Mouse (Mus musculus) left cerebral cortex, postnatal 14 days (tissue): ENCODE measurements around the gene Ppp3cb. TPM values are rescaled to one million over a fixed set of nuclear protein-coding genes. Genes with fewer than 3 reads are reported as not detected.
A peak's percentile ranks its signal among the peaks of the same experiment; 100 is the strongest.

Source experiments
- DNase-seq, 2 experiments: peaks; one replicate each; pipeline ENCODE4 v3.0.0; 2021 to 2022; ENCODE audit warnings: low spot score in 2 of 2, mixed read lengths in 1 of 2
- intact Hi-C: fragments of 180-260 bp; cut with DNase I; formaldehyde crosslinking; loops from one replicate; pipeline ENCODE4 v1.15.1; 2025
- total RNA-seq, 2 experiments: library from RNA; stranded (reverse); gene quantifications; 2 replicates each; pipeline ENCODE4 v1.2.3; 2021

Ppp3cb gene
- total RNA-seq, 2 experiments from 2014 or later = 387 to 395 TPM

DNA sequence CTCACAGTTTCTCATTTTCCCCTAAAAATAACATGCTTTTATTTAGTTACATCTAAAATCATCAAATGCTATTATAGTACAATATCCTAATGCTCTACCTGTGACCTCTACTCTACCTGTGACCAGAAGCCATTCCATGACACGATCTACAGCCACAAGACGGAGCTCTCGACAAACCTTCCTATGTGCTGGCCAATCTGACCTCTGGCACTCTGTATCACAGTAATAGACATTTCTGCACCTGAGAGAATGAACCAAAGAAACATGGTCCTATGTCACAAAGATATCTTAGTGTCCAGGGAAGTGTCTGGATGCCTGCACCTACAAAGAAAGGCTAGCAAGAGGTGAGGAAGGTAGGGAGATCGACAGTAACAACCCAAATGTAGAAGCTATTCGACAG, 60.3 kb downstream of the Ppp3cb start:
- DNase-seq = no peak
- intact Hi-C loops = no loop called here

- intact Hi-C loops = no loop called here
- no peak for DNase-seq
These were observed 64.2 kb downstream of the Ppp3cb start for GRCm38 (mm10) chr14:20482051-20482751.

DNA sequence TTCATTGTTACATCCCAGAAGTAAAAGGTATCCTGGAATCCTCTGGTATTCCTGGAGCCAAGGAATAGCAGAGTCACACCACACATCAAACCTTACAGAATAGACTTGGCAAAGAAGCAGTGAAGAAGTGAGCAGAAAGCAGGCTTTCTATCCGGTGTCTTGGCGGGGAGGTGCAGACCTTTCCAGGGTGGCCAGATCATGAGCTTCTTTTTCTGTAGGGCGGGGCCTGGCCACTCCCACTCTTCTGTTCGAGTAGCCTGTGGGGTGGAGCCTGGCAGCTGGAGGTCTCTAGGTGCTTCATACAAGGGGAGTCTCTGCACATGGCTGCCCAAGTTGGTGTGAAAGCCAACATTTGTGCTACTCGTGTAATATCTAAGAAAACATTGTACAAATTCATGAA, 65.2 kb downstream of the Ppp3cb start:
- intact Hi-C loops = no loop called here
- DNase-seq = no peak

DNA sequence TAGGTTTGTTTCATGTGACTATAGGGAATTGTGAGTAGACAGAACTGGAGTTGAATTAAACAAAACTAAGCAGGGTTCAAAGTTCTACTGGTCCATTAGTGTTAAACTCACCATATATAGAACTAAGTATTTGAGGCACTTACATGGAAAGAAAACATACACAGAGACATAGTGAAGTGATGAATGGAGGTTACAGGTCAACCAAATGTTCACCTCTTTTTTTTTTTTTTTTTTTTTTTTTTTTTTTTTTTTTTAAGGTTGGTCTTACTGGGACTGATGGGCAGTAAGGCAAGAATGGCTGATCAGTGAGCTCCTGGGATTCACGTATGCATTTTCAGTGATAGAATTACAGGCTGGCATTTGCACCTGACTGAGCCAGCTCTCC, 66.2 kb downstream of the Ppp3cb start:
- no peak for DNase-seq
- intact Hi-C loops = no loop called here

DNA sequence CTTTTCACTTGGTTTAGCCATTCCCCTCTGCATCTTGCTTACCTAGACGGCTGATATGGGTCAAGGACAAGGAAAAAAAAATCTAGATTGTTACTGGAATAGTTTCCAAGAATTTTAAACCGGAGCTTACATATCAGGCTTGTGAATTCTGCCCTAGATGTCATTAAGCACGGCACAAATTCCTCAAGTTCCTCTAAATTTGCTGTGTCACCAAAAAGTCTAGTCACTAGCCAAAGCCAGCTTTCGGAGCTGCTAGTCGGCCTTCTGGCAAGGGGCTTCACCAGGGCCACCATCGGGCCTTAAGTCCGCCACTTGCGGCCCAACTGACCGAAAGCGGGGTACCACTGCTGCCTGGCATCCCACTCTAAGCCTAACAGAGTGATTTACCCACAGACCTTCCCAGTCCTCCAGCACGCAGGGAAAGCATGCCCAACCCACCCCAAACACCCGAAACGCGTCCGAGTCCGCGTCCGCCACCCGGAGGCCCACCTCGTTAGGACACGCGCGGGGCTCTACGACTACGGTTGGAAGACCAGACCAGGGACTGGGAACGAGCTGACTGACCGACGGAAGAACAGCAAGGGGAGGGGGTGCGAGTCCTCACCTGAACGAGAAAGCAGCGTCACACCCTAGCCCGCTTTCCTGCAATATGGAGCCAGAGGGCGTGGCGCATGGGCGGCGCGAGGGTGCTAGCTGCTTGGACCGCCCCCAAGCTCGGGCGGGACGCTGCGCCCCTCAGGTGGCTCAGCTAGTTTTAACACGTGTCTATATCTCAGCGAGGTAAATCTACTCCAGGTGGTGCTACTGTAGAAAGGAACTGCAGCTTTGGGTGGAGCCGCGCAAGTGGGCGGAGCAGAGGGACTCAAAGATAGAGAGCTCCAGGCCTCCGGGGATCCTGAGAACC, 66.8 kb downstream of the Ppp3cb start, which contains the start of gene Anxa7:
Gene Anxa7, minus strand, starts transcription at position 843 of the 904 bp plus-strand sequence.
- DNase-seq = peak; percentile 34 to 69
- intact Hi-C loops = loop anchor here (5.0 kb wide), 1 partner anchor 68 kb away; the partner anchor contains the start of gene Ppp3cb

DNA sequence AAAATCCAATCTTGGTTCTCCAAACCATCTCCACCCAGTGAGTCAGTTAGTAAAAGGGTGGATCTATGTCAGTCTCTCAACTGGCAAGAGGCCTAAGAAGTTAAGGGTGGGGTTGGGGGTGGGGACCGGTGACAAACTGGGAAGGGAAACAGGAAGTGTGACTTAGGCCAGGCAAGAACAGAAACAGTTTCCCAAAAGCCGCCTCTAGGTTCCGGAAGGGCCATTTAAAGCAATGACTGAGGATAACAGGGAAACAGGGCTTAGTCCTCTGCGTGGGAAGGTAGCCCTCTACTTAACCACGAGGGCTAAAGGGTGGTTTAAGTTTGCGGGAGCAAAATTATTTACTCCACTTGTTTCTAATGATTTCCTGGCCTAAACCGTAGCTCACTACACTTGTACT, 67.6 kb downstream of the Ppp3cb start:
- intact Hi-C loops = loop anchor here (5.0 kb wide), 1 partner anchor 68 kb away; the partner anchor contains the start of gene Ppp3cb
- no peak for DNase-seq

- intact Hi-C loops = loop anchor here (5.0 kb wide), 1 partner anchor 69 kb away; the partner anchor contains the start of gene Ppp3cb
These were observed 68.0 kb downstream of the Ppp3cb start for GRCm38 (mm10) chr14:20478385-20478784.

DNA sequence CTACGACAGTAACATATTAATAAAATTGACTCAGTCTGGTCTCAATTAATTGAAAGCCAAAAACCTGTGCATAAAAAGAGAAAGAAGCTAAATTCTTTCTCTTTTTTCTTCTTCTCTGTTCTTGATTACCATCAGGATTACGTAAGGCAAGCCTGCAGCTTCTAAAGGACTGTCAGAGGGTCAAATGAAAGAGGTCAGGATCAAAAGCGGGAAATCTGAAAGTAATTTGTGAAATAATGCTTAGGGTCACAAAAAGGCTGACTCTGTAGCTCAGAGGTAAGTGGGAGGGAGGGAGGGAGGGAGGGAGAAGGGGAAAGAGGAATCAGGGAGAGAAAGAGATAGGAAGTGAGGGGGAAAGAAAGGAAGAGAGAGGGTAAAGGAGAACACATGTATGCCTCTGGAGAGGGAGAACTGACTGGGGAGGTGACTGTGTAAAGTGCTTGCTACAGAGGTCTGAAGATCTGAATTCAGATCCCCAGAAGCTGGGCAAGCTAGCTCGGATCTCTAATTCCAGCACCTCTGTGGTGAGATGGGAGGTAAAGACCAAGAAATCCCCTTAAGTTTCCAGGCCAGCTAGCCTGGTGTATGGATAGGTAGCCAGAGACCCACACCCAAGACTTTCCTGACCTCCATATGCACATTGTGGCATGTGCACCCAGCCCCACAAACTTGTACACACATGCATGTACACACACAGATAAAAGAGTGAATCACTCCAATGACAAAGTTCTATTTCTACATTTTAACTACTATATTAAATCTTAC, 68.9 kb downstream of the Ppp3cb start:
- DNase-seq = no peak
- intact Hi-C loops = loop anchor here (5.0 kb wide), 1 partner anchor 70 kb away; the partner anchor contains the start of gene Ppp3cb

More at GRCm38 (mm10) chr14:20478385-20478784, 68.0 kb downstream of the Ppp3cb start:
- no peak for DNase-seq

GRCm38 (mm10) chr14:20460216-20460615, 86.2 kb downstream of the Ppp3cb start:
- peak in 1 of 2 experiments; percentile 25 for DNase-seq

DNA sequence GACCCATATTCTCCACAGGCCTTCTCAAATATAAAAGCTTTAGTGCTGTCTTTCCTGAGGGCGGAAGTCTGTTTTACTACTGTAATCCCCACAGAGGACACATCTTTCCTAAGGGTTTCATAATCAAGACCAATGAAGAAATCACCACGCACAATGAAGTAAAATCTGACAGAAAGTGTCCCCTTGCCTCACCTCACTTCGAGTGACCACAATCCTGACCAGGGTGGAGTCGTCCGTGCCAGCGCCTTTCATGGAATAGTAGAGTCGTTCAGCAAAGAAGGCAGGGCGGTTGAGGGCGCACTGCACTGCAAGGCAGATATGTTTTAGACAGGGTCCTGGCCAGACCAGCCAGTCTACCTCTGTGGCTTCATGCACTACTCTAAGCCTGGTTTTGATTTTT, 88.0 kb downstream of the Ppp3cb start:
- intact Hi-C loops = no loop called here
- no peak for DNase-seq

More at GRCm38 (mm10) chr14:20460216-20460615, 86.2 kb downstream of the Ppp3cb start:
- intact Hi-C loops = no loop called here

DNA sequence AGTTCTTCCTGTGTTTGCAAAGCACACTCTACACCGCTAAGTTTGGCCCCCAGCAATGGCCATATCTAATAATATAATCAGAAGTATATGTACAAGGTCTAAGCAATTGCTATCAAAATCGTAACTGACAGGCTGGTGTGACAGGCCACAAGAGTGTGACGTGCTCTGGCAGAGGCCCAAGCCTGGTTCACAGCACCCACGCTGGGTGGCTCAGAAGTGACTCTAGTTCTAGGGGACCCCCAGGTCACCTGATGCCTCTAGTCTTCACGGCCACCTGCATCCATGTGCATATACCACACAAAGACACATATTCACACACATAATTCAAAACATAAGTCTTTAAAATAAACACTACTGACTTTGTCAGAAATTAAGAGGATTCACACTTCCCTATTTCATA, 93.4 kb downstream of the Ppp3cb start:
- no peak for DNase-seq
- intact Hi-C loops = no loop called here

- intact Hi-C loops = no loop called here
- DNase-seq = peak; percentile 64 to 76
These were observed 94.5 kb downstream of the Ppp3cb start, which contains the start of gene Cfap70 for GRCm38 (mm10) chr14:20451765-20452331. Gene Cfap70 (minus strand): TSS chr14:20452226.

GRCm38 (mm10) chr14:20451302-20451701, 95.1 kb downstream of the Ppp3cb start:
- intact Hi-C loops = no loop called here

More at GRCm38 (mm10) chr14:20451302-20451701, 95.1 kb downstream of the Ppp3cb start:
- DNase-seq = peak in 1 of 2 experiments; percentile 12

Other genes with a start within 250 kb of the Ppp3cb start
- 10 to 100 TPM; 32.1 to 32.7 TPM for gene Ecd, start 198.5 kb downstream of the Ppp3cb start, total RNA-seq
- 10 to 100 TPM; 40.2 to 45.1 TPM for gene Fam149b, start 198.4 kb downstream of the Ppp3cb start, total RNA-seq
- gene Dnajc9, start 157.7 kb downstream of the Ppp3cb start, total RNA-seq = 10 to 100 TPM; 18.0 to 22.7 TPM
- gene Mrps16, start 152.9 kb downstream of the Ppp3cb start, total RNA-seq = 10 to 100 TPM; 38.3 to 40.1 TPM
- gene Cfap70, start 94.3 kb downstream of the Ppp3cb start, total RNA-seq = 1 to 10 TPM; 2.0 to 3.1 TPM
- gene Anxa7, start 66.4 kb downstream of the Ppp3cb start, total RNA-seq = 10 to 100 TPM; 49.4 to 49.8 TPM
- 1 to 10 TPM in 1 of 2 experiments, under 1 TPM in 1; 0.59 to 1.0 TPM for gene Mss51, start 49.7 kb downstream of the Ppp3cb start, total RNA-seq
- gene Usp54, start 94.5 kb upstream of the Ppp3cb start, total RNA-seq = 10 to 100 TPM; 29.7 to 35.7 TPM
- gene Myoz1, start 110.0 kb upstream of the Ppp3cb start, total RNA-seq = not detected
- gene Synpo2l, start 121.8 kb upstream of the Ppp3cb start, total RNA-seq = under 1 TPM; 0.47 to 0.64 TPM
- gene Sec24c, start 127.7 kb upstream of the Ppp3cb start, total RNA-seq = 100 to 1,000 TPM in 1 of 2 experiments, 10 to 100 TPM in 1; 87.8 to 109 TPM
- 10 to 100 TPM; 19.3 to 20.1 TPM for gene Fut11, start 148.4 kb upstream of the Ppp3cb start, total RNA-seq
- 10 to 100 TPM; 49.9 to 53.9 TPM for gene Chchd1, start 156.4 kb upstream of the Ppp3cb start, total RNA-seq
- 100 to 1,000 TPM; 136 to 142 TPM for gene Zswim8, start 161.0 kb upstream of the Ppp3cb start, total RNA-seq
- gene Ndst2, start 188.0 kb upstream of the Ppp3cb start, total RNA-seq = 10 to 100 TPM; 14.5 to 17.5 TPM
- 100 to 1,000 TPM; 305 to 316 TPM for gene Camk2g, start 247.5 kb upstream of the Ppp3cb start, total RNA-seq